Mouse (Mus musculus): ENCODE measurements at regions not wholly inside any gene's neighbourhood (a gene's known extent, or its start where the extent isn't known, plus 50 kb on each side); places are given as distances from the start of the nearest gene placed in this dataset.

- Histone ChIP-seq H3K9me3 (ENCODE audit: control insufficient read depth, low read length) (no peaks in the 10 kb centered on the region), H3K36me3 (ENCODE audit: control insufficient read depth, insufficient read depth, low read length) (no peaks in the 10 kb centered on the region), H3K27ac (ENCODE audit: low read depth, low read length) (no peak overlapping the region), H3K4me2 (ENCODE audit: low read length) (no peak overlapping the region), H3K9ac (ENCODE audit: low read depth, low read length) (no peak overlapping the region), H3K4me1 (ENCODE audit: control insufficient read depth, insufficient read depth, low read depth, low read length) (no peaks in the 10 kb centered on the region), H3K27me3 (replicated peaks; ENCODE audit: control insufficient read depth, insufficient read depth, low read length) (no peaks in the 10 kb centered on the region), H3K4me3 (ENCODE audit: low read length) (no peak overlapping the region)
- WGBS = 46% methylated on average over 4 of the region's 4 CpGs
- peak; percentile 65; the same call in 1 of the 2 replicates for ATAC-seq
These were observed 171.8 kb downstream of the Fam76b start for GRCm38 (mm10) chr9:13999358-13999757.

- H3K9ac ChIP-seq (ENCODE audit: low read depth, low read length) = no peak overlapping the region
- no peaks in the 10 kb centered on the region for H3K4me1 ChIP-seq (ENCODE audit: control insufficient read depth, insufficient read depth, low read depth, low read length)
- H3K36me3 ChIP-seq (ENCODE audit: control insufficient read depth, insufficient read depth, low read length) = no peaks in the 10 kb centered on the region
- ATAC-seq = no peak
- 78% methylated on average over 7 of the region's 7 CpGs for WGBS
- H3K9me3 ChIP-seq (ENCODE audit: control insufficient read depth, low read length) = no peaks in the 10 kb centered on the region
- no peak overlapping the region for H3K4me3 ChIP-seq (ENCODE audit: low read length)
- H3K27me3 ChIP-seq (replicated peaks; ENCODE audit: control insufficient read depth, insufficient read depth, low read length) = no peaks in the 10 kb centered on the region
- H3K27ac ChIP-seq (ENCODE audit: low read depth, low read length) = no peak overlapping the region
- no peak overlapping the region for H3K4me2 ChIP-seq (ENCODE audit: low read length)
These were observed 174.0 kb downstream of the Fam76b start for GRCm38 (mm10) chr9:14001517-14001916.

DNA sequence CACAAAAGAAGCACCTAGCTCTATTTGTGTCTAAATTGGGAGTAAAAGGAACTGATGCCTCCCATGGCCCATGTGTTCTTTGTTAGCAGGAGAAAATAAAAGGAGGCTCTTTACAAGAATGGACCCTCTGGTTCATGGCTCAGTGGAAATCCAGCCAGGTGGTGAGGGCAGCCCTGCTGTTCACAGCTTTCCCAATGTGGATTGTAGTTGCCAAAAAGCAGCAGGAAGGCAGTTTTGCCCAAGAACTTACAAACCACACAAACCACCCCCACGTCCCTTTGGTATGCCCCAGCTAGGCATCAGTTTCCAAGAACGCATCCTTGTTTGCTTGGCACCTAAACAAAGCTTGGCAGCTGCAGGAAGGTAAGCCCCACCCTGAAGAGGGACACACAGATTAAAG lies 174.7 kb downstream of the Fam76b start:
- ATAC-seq = no peak
- Histone ChIP-seq H3K9me3 (ENCODE audit: control insufficient read depth, low read length) (no peaks in the 10 kb centered on the region), H3K27me3 (replicated peaks; ENCODE audit: control insufficient read depth, insufficient read depth, low read length) (no peaks in the 10 kb centered on the region), H3K4me1 (ENCODE audit: control insufficient read depth, insufficient read depth, low read depth, low read length) (no peaks in the 10 kb centered on the region), H3K4me2 (ENCODE audit: low read length) (no peak overlapping the region), H3K9ac (ENCODE audit: low read depth, low read length) (no peak overlapping the region), H3K4me3 (ENCODE audit: low read length) (no peak overlapping the region), H3K36me3 (ENCODE audit: control insufficient read depth, insufficient read depth, low read length) (no peaks in the 10 kb centered on the region), H3K27ac (ENCODE audit: low read depth, low read length) (no peak overlapping the region)
- 25% methylated on average over 2 of the region's 2 CpGs for WGBS

DNA sequence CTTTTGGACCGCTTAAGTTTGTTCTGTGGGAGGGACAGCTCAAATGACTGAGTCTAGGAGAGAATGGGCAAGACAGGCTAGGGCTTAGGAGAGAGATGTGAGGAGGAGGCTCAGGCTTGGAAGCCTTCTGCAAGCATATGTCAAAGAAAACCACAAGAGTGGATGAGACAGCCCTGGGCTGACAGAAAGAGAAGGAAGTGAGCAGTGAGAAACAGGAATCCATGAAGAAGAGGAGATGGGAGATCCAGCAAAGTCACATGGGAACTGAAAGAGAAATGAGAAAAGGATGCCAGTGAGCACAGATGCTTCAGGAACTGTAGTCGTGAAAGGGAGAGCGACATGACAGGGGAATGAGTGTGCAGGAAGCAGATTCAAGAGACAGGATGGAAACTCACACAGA lies 175.6 kb downstream of the Fam76b start:
- Histone ChIP-seq H3K27me3 (replicated peaks; ENCODE audit: control insufficient read depth, insufficient read depth, low read length) (no peaks in the 10 kb centered on the region), H3K4me3 (ENCODE audit: low read length) (no peak overlapping the region), H3K4me2 (ENCODE audit: low read length) (no peak overlapping the region), H3K36me3 (ENCODE audit: control insufficient read depth, insufficient read depth, low read length) (no peaks in the 10 kb centered on the region), H3K9me3 (ENCODE audit: control insufficient read depth, low read length) (no peaks in the 10 kb centered on the region), H3K4me1 (ENCODE audit: control insufficient read depth, insufficient read depth, low read depth, low read length) (no peaks in the 10 kb centered on the region), H3K9ac (ENCODE audit: low read depth, low read length) (no peak overlapping the region), H3K27ac (ENCODE audit: low read depth, low read length) (no peak overlapping the region)
- no peak for ATAC-seq
- WGBS = 91% methylated on average over 3 of the region's 3 CpGs

DNA sequence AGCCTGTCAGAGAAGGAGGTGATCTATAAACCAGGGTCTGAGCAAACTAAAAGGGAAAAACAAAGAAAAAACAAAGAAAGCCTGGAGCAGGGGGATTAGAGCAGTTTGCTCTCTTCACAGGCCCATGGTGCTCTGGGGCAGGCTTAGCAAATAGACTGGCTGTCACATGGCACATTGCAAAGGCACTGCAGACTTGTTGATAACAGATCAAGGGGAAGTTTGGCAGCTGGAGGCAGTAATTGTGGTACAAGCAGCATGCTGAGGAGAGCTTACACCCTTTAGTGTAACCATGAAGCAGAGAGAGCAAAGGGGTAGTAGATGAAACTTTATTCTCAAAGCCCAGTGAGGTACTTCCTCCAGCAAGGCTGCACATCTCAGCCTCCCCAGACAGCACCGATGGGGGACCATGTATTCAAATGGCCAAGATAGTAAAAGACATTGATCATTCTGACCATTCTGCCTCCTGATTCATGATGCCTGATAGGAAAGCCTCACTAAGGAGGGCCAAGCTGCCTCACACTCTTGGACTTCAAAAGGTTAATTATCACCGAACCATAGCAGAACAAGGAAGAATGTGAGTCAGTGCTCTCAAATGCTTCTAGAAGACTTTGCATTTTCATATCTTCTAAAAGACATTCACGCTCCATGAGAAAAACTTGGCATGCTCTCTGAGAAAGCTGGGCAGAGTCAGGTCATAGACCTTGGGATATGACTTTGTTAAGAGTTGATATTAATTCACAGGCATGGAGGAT lies 178.9 kb downstream of the Fam76b start:
- Histone ChIP-seq H3K9me3 (ENCODE audit: control insufficient read depth, low read length) (no peaks in the 10 kb centered on the region; the same call in 1 of the 2 replicates), H3K4me3 (ENCODE audit: low read length) (no peak overlapping the region), H3K36me3 (ENCODE audit: control insufficient read depth, insufficient read depth, low read length) (no peaks in the 10 kb centered on the region), H3K9ac (ENCODE audit: low read depth, low read length) (no peak overlapping the region), H3K4me2 (ENCODE audit: low read length) (no peak overlapping the region), H3K27ac (ENCODE audit: low read depth, low read length) (no peak overlapping the region), H3K27me3 (replicated peaks; ENCODE audit: control insufficient read depth, insufficient read depth, low read length) (no peaks in the 10 kb centered on the region), H3K4me1 (ENCODE audit: control insufficient read depth, insufficient read depth, low read depth, low read length) (no peaks in the 10 kb centered on the region)
- WGBS = 92% methylated on average over 3 of the region's 3 CpGs
- no peak for ATAC-seq

- H3K9me3 ChIP-seq (ENCODE audit: control insufficient read depth, low read length) = no peaks in the 10 kb centered on the region; the same call in 1 of the 2 replicates
- WGBS = 87% methylated on average over 5 of the region's 5 CpGs
- ATAC-seq = no peak
- H3K36me3 ChIP-seq (ENCODE audit: control insufficient read depth, insufficient read depth, low read length) = no peaks in the 10 kb centered on the region
- H3K27ac ChIP-seq (ENCODE audit: low read depth, low read length) = no peak overlapping the region
- no peak overlapping the region for H3K4me3 ChIP-seq (ENCODE audit: low read length)
- H3K9ac ChIP-seq (ENCODE audit: low read depth, low read length) = no peak overlapping the region
- H3K27me3 ChIP-seq (replicated peaks; ENCODE audit: control insufficient read depth, insufficient read depth, low read length) = no peaks in the 10 kb centered on the region
- no peaks in the 10 kb centered on the region for H3K4me1 ChIP-seq (ENCODE audit: control insufficient read depth, insufficient read depth, low read depth, low read length)
- no peak overlapping the region for H3K4me2 ChIP-seq (ENCODE audit: low read length)
These were observed 181.9 kb downstream of the Fam76b start for GRCm38 (mm10) chr9:14009451-14009850.

- Histone ChIP-seq H3K4me2 (ENCODE audit: low read length) (no peak overlapping the region), H3K4me1 (ENCODE audit: control insufficient read depth, insufficient read depth, low read depth, low read length) (no peaks in the 10 kb centered on the region), H3K27ac (ENCODE audit: low read depth, low read length) (no peak overlapping the region), H3K9ac (ENCODE audit: low read depth, low read length) (no peak overlapping the region), H3K4me3 (ENCODE audit: low read length) (no peak overlapping the region), H3K9me3 (ENCODE audit: control insufficient read depth, low read length) (no peaks in the 10 kb centered on the region; the same call in 1 of the 2 replicates), H3K27me3 (replicated peaks; ENCODE audit: control insufficient read depth, insufficient read depth, low read length) (no peaks in the 10 kb centered on the region), H3K36me3 (ENCODE audit: control insufficient read depth, insufficient read depth, low read length) (no peaks in the 10 kb centered on the region)
- WGBS = 44% methylated on average over 5 of the region's 5 CpGs
- no peak for ATAC-seq
These were observed 182.9 kb downstream of the Fam76b start for GRCm38 (mm10) chr9:14010261-14010949.

- H3K4me3 ChIP-seq (ENCODE audit: low read length) = no peak overlapping the region
- H3K9ac ChIP-seq (ENCODE audit: low read depth, low read length) = no peak overlapping the region
- H3K9me3 ChIP-seq (ENCODE audit: control insufficient read depth, low read length) = no peaks in the 10 kb centered on the region
- ATAC-seq = no peak
- H3K27me3 ChIP-seq (replicated peaks; ENCODE audit: control insufficient read depth, insufficient read depth, low read length) = no peaks in the 10 kb centered on the region
- H3K4me1 ChIP-seq (ENCODE audit: control insufficient read depth, insufficient read depth, low read depth, low read length) = no peaks in the 10 kb centered on the region
- H3K27ac ChIP-seq (ENCODE audit: low read depth, low read length) = no peak overlapping the region
- H3K4me2 ChIP-seq (ENCODE audit: low read length) = no peak overlapping the region
- H3K36me3 ChIP-seq (ENCODE audit: control insufficient read depth, insufficient read depth, low read length) = no peaks in the 10 kb centered on the region
These were observed 196.7 kb downstream of the Fam76b start for GRCm38 (mm10) chr9:14024216-14024615.

DNA sequence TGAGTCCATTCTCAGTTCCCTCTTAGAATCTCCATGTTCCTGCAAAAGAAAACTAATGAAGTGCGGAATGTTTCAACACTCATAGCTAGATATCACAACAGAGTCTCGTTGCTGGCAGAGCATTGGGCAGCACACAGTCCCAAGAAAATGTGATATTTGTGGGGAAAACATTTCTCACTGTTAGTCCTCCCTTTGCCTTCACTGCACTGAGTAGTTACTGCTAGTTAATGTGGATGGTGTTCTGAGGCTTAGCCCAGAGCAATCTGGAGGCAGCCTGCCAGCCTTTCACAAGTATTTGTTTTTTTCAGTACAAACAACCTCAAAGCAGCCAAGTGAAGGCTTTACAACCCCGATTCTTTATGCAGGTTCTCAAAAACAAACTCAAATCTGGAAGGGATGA lies 197.2 kb downstream of the Fam76b start:
- H3K27me3 ChIP-seq (replicated peaks; ENCODE audit: control insufficient read depth, insufficient read depth, low read length) = no peaks in the 10 kb centered on the region
- H3K4me1 ChIP-seq (ENCODE audit: control insufficient read depth, insufficient read depth, low read depth, low read length) = no peaks in the 10 kb centered on the region
- H3K36me3 ChIP-seq (ENCODE audit: control insufficient read depth, insufficient read depth, low read length) = no peaks in the 10 kb centered on the region
- H3K4me2 ChIP-seq (ENCODE audit: low read length) = no peak overlapping the region
- no peak for ATAC-seq
- H3K9me3 ChIP-seq (ENCODE audit: control insufficient read depth, low read length) = no peaks in the 10 kb centered on the region
- no peak overlapping the region for H3K27ac ChIP-seq (ENCODE audit: low read depth, low read length)
- no peak overlapping the region for H3K4me3 ChIP-seq (ENCODE audit: low read length)
- no peak overlapping the region for H3K9ac ChIP-seq (ENCODE audit: low read depth, low read length)
- WGBS = 70% methylated on average over 3 of the region's 3 CpGs

Data from hindbrain, embryonic 16.5 days (tissue).